Mouse (Mus musculus): ENCODE data around the gene Ppid. TPM values are rescaled to one million over a fixed set of nuclear protein-coding genes. Genes with fewer than 3 reads are reported as not detected.
A peak's percentile ranks its signal among the peaks of the same experiment; 100 is the strongest.

Gene Ppid
- polyA plus RNA-seq (2012; rRNA removed), result 77.7 and 117 TPM in 2 replicates
- 149 and 160 TPM in 2 replicates for polyA plus RNA-seq (2014; fragmentation: Nextera tagmentation; extraction: Ambion mirVana)

DNA sequence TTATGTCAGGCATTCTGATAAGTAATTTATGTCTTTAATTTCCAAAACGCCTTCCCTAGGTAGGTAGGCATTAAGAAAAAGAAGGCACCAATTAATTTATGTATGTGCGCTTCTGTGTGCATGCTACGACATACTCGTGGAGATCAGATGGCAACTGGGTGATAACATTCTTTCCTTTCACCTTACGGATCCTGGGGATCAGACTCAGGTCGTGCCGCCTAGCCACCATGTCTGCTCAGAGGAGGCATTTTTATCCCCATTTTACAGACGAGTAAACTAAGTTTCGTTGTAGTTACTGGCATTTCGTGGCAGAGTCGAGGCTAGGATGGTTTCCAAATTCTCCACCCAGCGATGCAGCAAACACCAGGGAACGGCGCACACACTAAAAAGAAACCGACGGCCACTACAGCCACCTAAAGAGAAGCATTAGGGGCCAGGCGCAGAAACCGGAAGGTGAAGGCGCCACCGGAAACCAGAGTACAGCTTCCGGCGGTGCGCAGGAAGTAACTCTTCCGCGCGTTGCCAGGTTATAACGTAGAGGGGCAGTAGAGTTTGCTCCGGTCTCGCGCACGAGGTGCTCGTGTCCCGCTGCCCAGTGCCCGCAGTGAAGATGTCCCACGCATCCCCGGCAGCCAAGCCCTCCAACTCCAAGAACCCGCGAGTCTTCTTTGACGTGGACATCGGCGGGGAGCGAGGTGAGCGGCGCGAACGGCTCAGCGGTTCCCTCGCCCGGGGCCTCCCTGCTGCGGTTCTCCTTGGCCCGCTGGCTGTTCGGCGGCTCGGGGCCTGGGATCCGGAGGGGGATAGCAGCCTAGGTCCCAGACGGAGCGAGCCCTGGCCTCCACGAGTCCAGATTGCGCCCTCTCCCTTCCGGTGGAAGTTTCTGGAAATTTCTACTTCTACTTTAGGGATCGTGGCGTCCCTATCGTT, at the start of gene Ppid:
Gene Ppid (plus strand): TSS at position 480 of the 930 bp plus-strand sequence.
- Histone ChIP-seq H3K27me3 (ENCODE audit: control insufficient read depth, insufficient read depth, low read length) (no peaks in the 10 kb centered on the region), H3K27ac (replicated peaks; ENCODE audit: low read depth, low read length) (peak within 1 kb of the TSS; percentile 88), H3K36me3 (ENCODE audit: control insufficient read depth, insufficient read depth, low read length) (peaks cover 26% of the 10 kb centered on the region), H3K9me3 (ENCODE audit: control insufficient read depth, low read length) (no peaks in the 10 kb centered on the region), H3K4me3 (replicated peaks; ENCODE audit: low read length) (peak within 1 kb of the TSS; percentile 91), H3K9ac (ENCODE audit: low read depth, low read length, severe bottlenecking) (peak within 1 kb of the TSS; percentile 89), H3K4me2 (replicated peaks; ENCODE audit: low read depth, low read length, severe bottlenecking) (peak within 1 kb of the TSS; percentile 75), H3K4me1 (ENCODE audit: control insufficient read depth, insufficient read depth, low read length) (peaks cover 4% of the 10 kb centered on the region; the same call in 1 of the 2 replicates)
- ATAC-seq (ENCODE audit: low FRiP score, low read depth) (peak; percentile 90), DNase-seq (ENCODE audit: low spot score) (peak; percentile 91)
- 4% methylated on average over 53 of the region's 63 CpGs for WGBS
- 0 out of 2 replicates have a peak, but pooled peaks have one; percentile 43 for TF ChIP-seq POLR2A (IDR thresholded peaks at IDR 0.05; ENCODE audit: borderline replicate concordance, extremely low read depth, insufficient read depth, insufficient read length)

GRCm38 (mm10) chr3:79542585-79542984, 48.6 kb upstream of the Ppid start:
- no peak overlapping the region for H3K4me2 ChIP-seq (replicated peaks; ENCODE audit: low read depth, low read length, severe bottlenecking)
- no peak overlapping the region for H3K4me3 ChIP-seq (replicated peaks; ENCODE audit: low read length)
- no peaks in the 10 kb centered on the region for H3K9me3 ChIP-seq (ENCODE audit: control insufficient read depth, low read length)
- H3K36me3 ChIP-seq (ENCODE audit: control insufficient read depth, insufficient read depth, low read length), result no peaks in the 10 kb centered on the region
- H3K27me3 ChIP-seq (ENCODE audit: control insufficient read depth, insufficient read depth, low read length), result no peaks in the 10 kb centered on the region
- WGBS, result 36% methylated on average over 6 of the region's 6 CpGs
- DNase-seq (ENCODE audit: low spot score) (no peak), ATAC-seq (ENCODE audit: low FRiP score, low read depth) (no peak; the same call in 1 of the 2 replicates)
- H3K4me1 ChIP-seq (ENCODE audit: control insufficient read depth, insufficient read depth, low read length), result no peaks in the 10 kb centered on the region
- no peak for TF ChIP-seq POLR2A (IDR thresholded peaks at IDR 0.05; ENCODE audit: borderline replicate concordance, extremely low read depth, insufficient read depth, insufficient read length)
- H3K9ac ChIP-seq (ENCODE audit: low read depth, low read length, severe bottlenecking), result no peak overlapping the region
- no peak overlapping the region for H3K27ac ChIP-seq (replicated peaks; ENCODE audit: low read depth, low read length)

- H3K27me3 ChIP-seq (ENCODE audit: control insufficient read depth, insufficient read depth, low read length), result no peaks in the 10 kb centered on the region
- DNase-seq (ENCODE audit: low spot score), result no peak
- no peak for ATAC-seq (ENCODE audit: low FRiP score, low read depth)
- H3K9me3 ChIP-seq (ENCODE audit: control insufficient read depth, low read length), result no peaks in the 10 kb centered on the region
- no peak overlapping the region for H3K27ac ChIP-seq (replicated peaks; ENCODE audit: low read depth, low read length)
- no peaks in the 10 kb centered on the region for H3K36me3 ChIP-seq (ENCODE audit: control insufficient read depth, insufficient read depth, low read length)
- WGBS, result 74% methylated on average over 17 of the region's 17 CpGs
- H3K4me2 ChIP-seq (replicated peaks; ENCODE audit: low read depth, low read length, severe bottlenecking), result no peak overlapping the region
- no peak overlapping the region for H3K4me3 ChIP-seq (replicated peaks; ENCODE audit: low read length)
- H3K9ac ChIP-seq (ENCODE audit: low read depth, low read length, severe bottlenecking), result no peak overlapping the region
- no peaks in the 10 kb centered on the region for H3K4me1 ChIP-seq (ENCODE audit: control insufficient read depth, insufficient read depth, low read length)
- TF ChIP-seq POLR2A (IDR thresholded peaks at IDR 0.05; ENCODE audit: borderline replicate concordance, extremely low read depth, insufficient read depth, insufficient read length), result no peak
Measured at GRCm38 (mm10) chr3:79548681-79549437, 42.3 kb upstream of the Ppid start.

DNA sequence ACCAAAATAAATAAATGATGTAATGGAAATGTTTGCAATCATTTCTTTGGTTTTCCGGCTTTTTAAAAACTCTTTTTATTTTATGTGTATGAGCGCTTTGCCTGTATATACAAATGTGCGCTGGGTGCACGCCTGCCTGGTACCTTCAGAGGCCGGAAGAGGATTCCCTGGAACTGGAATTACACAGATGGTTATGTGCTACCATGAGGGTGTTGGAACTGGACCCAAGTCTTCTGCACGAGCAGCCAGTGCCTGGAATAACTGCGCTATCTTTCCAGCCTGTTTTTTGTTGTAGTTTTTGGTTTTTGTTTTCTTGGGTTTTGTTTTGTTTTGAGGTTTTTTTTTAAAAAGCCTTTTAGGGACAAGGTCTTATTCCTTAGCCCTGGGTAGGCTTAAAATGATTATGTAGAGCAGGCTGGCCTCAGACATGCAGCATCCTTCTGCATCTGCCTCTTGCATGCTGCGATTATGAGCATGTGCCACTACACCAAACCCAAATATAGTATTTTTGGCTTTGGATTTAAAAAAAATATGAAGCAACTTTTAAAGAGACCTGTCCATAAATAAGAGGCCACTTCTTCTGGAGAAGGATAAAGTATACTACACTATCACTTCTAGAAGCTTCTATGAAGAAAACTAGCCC, 41.3 kb upstream of the Ppid start:
- Histone ChIP-seq H3K36me3 (ENCODE audit: control insufficient read depth, insufficient read depth, low read length) (no peaks in the 10 kb centered on the region), H3K9ac (ENCODE audit: low read depth, low read length, severe bottlenecking) (no peak overlapping the region), H3K4me2 (replicated peaks; ENCODE audit: low read depth, low read length, severe bottlenecking) (no peak overlapping the region), H3K4me1 (ENCODE audit: control insufficient read depth, insufficient read depth, low read length) (no peaks in the 10 kb centered on the region), H3K27ac (replicated peaks; ENCODE audit: low read depth, low read length) (no peak overlapping the region), H3K27me3 (ENCODE audit: control insufficient read depth, insufficient read depth, low read length) (no peaks in the 10 kb centered on the region), H3K4me3 (replicated peaks; ENCODE audit: low read length) (no peak overlapping the region), H3K9me3 (ENCODE audit: control insufficient read depth, low read length) (no peaks in the 10 kb centered on the region)
- no peak for TF ChIP-seq POLR2A (IDR thresholded peaks at IDR 0.05; ENCODE audit: borderline replicate concordance, extremely low read depth, insufficient read depth, insufficient read length)
- 97% methylated on average over 8 of the region's 8 CpGs for WGBS
- DNase-seq (ENCODE audit: low spot score) (no peak), ATAC-seq (ENCODE audit: low FRiP score, low read depth) (no peak)

Measured in limb, embryonic 14.5 days (tissue).